Mouse (Mus musculus) MEL (cell line): Measurements from ENCODE around the gene S100a1. TPM values are rescaled to one million over a fixed set of nuclear protein-coding genes. Genes with fewer than 3 reads are reported as not detected.

Experiments
- DNase-seq: peaks from one replicate; pipeline ENCODE4 v3.0.0; 2011; ENCODE audit warnings: low read depth, low spot score
- H3K27ac ChIP-seq: 2 replicates; pipeline ENCODE4 v1.5.1; 2012; ENCODE audit warnings: low read depth, mild to moderate bottlenecking, control low read depth, low read length, moderate library complexity; ENCODE audit not compliant: control insufficient read depth
- H3K27me3 ChIP-seq, 2 experiments: fragments of 150-350 bp in 1 of 2; sonication (generic) in 1 of 2; 2 replicates each; pipeline ENCODE4 v1.6.1; 2012; ENCODE audit warnings: low read length in 2 of 2, mild to moderate bottlenecking in 2 of 2, improper control_type of control experiment in 1 of 2, moderate library complexity in 1 of 2; ENCODE audit not compliant: insufficient read depth in 2 of 2, control insufficient read depth in 1 of 2
- H3K36me3 ChIP-seq, 2 experiments: 2 replicates each; pipeline ENCODE4 v1.6.1; 2012 to 2014; ENCODE audit warnings: low read length in 2 of 2, improper control_type of control experiment in 1 of 2, inconsistent platforms in 1 of 2, mild to moderate bottlenecking in 1 of 2; ENCODE audit not compliant: insufficient read depth in 2 of 2, control insufficient read depth in 1 of 2
- H3K4me1 ChIP-seq, 2 experiments: fragments of 150-350 bp in 1 of 2; sonication (generic) in 1 of 2; 2 replicates each; pipeline ENCODE4 v1.6.1; 2012; ENCODE audit warnings: low read length in 2 of 2, improper control_type of control experiment in 1 of 2, mild to moderate bottlenecking in 1 of 2; ENCODE audit not compliant: insufficient read depth in 2 of 2, control insufficient read depth in 1 of 2
- H3K4me3 ChIP-seq, 2 experiments: fragments of 150-350 bp in 1 of 2; sonication (generic) in 1 of 2; 2 replicates each; pipeline ENCODE4 v1.5.1; 2012; ENCODE audit warnings: low read depth in 2 of 2, low read length in 2 of 2, mild to moderate bottlenecking in 2 of 2, moderate library complexity in 2 of 2, control low read depth in 1 of 2, improper control_type of control experiment in 1 of 2; ENCODE audit not compliant: control insufficient read depth in 1 of 2, insufficient read depth in 1 of 2
- H3K79me2 ChIP-seq: 2 replicates; pipeline ENCODE4 v1.6.1; 2012; ENCODE audit warnings: mild to moderate bottlenecking, low read length, moderate library complexity; ENCODE audit not compliant: control insufficient read depth, poor library complexity, insufficient read depth
- H3K9ac ChIP-seq: 2 replicates; pipeline ENCODE4 v1.6.1; 2012; ENCODE audit warnings: low read depth, mild to moderate bottlenecking, control low read depth, low read length, moderate library complexity; ENCODE audit not compliant: control insufficient read depth, poor library complexity, severe bottlenecking
- H3K9me3 ChIP-seq: fragments of 150-350 bp; sonication (generic); replicated peaks from 2 replicates; pipeline ENCODE4 v1.6.1; 2012; ENCODE audit warnings: mild to moderate bottlenecking, low read length, improper control_type of control experiment, moderate library complexity; ENCODE audit not compliant: insufficient read depth
- CTCF ChIP-seq, 3 experiments: IDR thresholded peaks in 2 of 3; conservative IDR thresholded peaks in 1 of 3; 2 replicates each; pipeline ENCODE4 v1.5.1; 2011 to 2012; ENCODE audit warnings: low read length in 3 of 3, low read depth in 2 of 3, mild to moderate bottlenecking in 2 of 3, improper control_type of control experiment in 1 of 3, inconsistent platforms in 1 of 3, mixed read lengths in 1 of 3, moderate library complexity in 1 of 3; ENCODE audit not compliant: control insufficient read depth in 1 of 3, insufficient read depth in 1 of 3, poor library complexity in 1 of 3, severe bottlenecking in 1 of 3
- JUND ChIP-seq: IDR thresholded peaks from 2 replicates; pipeline ENCODE4 v1.6.1; 2011; ENCODE audit warnings: low read depth, mild to moderate bottlenecking, improper control_type of control experiment, low read length
- MAFK ChIP-seq: IDR thresholded peaks from 2 replicates; pipeline ENCODE4 v1.6.1; 2011; ENCODE audit warnings: low read depth, mild to moderate bottlenecking, low read length, improper control_type of control experiment, borderline replicate concordance
- MEF2A ChIP-seq: IDR thresholded peaks from 2 replicates; pipeline ENCODE4 v1.6.1; 2014; ENCODE audit warnings: low read depth, mild to moderate bottlenecking, inconsistent platforms, low read length, improper control_type of control experiment; ENCODE audit not compliant: poor library complexity, insufficient replicate concordance, severe bottlenecking; ENCODE audit errors: extremely low read depth
- MXI1 ChIP-seq: IDR thresholded peaks from 2 replicates; pipeline ENCODE4 v1.6.1; 2011; ENCODE audit warnings: mild to moderate bottlenecking, low read depth, low read length, improper control_type of control experiment
- MYC ChIP-seq: IDR thresholded peaks from 2 replicates; pipeline ENCODE4 v1.6.1; 2011; ENCODE audit warnings: low read depth, mild to moderate bottlenecking, low read length, improper control_type of control experiment, moderate library complexity
- NRF1 ChIP-seq: IDR thresholded peaks from 2 replicates; pipeline ENCODE4 v1.6.1; 2014; ENCODE audit warnings: low read depth, mild to moderate bottlenecking, inconsistent platforms, low read length, improper control_type of control experiment, moderate library complexity; ENCODE audit not compliant: poor library complexity, insufficient read depth, severe bottlenecking
- POLR2A ChIP-seq, 2 experiments: IDR thresholded peaks; 2 replicates each; pipeline ENCODE4 v1.6.1; 2011 to 2012; ENCODE audit warnings: low read length in 2 of 2, mild to moderate bottlenecking in 2 of 2, control low read depth in 1 of 2, improper control_type of control experiment in 1 of 2, low read depth in 1 of 2, moderate library complexity in 1 of 2; ENCODE audit not compliant: control insufficient read depth in 1 of 2, insufficient read depth in 1 of 2, poor library complexity in 1 of 2
- RAD21 ChIP-seq: IDR thresholded peaks from 2 replicates; pipeline ENCODE4 v1.6.1; 2011; ENCODE audit warnings: mild to moderate bottlenecking, low read depth, low read length, improper control_type of control experiment
- SMC3 ChIP-seq: IDR thresholded peaks from 2 replicates; pipeline ENCODE4 v1.6.1; 2011; ENCODE audit warnings: low read depth, low read length, improper control_type of control experiment
- UBTF ChIP-seq: IDR thresholded peaks from 2 replicates; pipeline ENCODE4 v1.6.1; 2012; ENCODE audit warnings: low read depth, mild to moderate bottlenecking, inconsistent platforms, low read length, improper control_type of control experiment, moderate library complexity, borderline replicate concordance; ENCODE audit not compliant: insufficient read depth
- USF1 ChIP-seq: IDR thresholded peaks from 2 replicates; pipeline ENCODE4 v1.6.1; 2014; ENCODE audit warnings: low read depth, mild to moderate bottlenecking, inconsistent platforms, low read length, improper control_type of control experiment, moderate library complexity
- ZNF384 ChIP-seq: IDR thresholded peaks from 2 replicates; pipeline ENCODE4 v1.6.1; 2012; ENCODE audit warnings: low read depth, mild to moderate bottlenecking, inconsistent platforms, low read length, improper control_type of control experiment
- polyA plus RNA-seq, 2 experiments: library from polyadenylated mRNA; stranded (reverse) in 1 of 2; unstranded in 1 of 2; fragments of >175 nt in 1 of 2; fragments of >200 nt in 1 of 2; gene quantifications; 2 replicates each; pipeline versions ENCODE4 v1.2.1 to v1.2.4; 2012; ENCODE audit warnings: low replicate concordance in 2 of 2, low read depth in 1 of 2; ENCODE audit not compliant: insufficient read length in 2 of 2, insufficient read depth in 1 of 2, missing spikeins in 1 of 2
- total RNA-seq: library from RNA; depleted of rRNA; stranded (reverse); fragments of 300-350 nt; gene quantifications from 2 replicates; pipeline ENCODE4 v1.2.3, GENCODE M21; 2012

S100a1 gene
- total and polyA plus RNA-seq, 3 experiments: 14.4 to 22.2 TPM; not detected in 1

GRCm38 (mm10) chr3:90472213-90472612, 42.0 kb downstream of the S100a1 start (continued):
- TF ChIP-seq NRF1: no peak

DNA sequence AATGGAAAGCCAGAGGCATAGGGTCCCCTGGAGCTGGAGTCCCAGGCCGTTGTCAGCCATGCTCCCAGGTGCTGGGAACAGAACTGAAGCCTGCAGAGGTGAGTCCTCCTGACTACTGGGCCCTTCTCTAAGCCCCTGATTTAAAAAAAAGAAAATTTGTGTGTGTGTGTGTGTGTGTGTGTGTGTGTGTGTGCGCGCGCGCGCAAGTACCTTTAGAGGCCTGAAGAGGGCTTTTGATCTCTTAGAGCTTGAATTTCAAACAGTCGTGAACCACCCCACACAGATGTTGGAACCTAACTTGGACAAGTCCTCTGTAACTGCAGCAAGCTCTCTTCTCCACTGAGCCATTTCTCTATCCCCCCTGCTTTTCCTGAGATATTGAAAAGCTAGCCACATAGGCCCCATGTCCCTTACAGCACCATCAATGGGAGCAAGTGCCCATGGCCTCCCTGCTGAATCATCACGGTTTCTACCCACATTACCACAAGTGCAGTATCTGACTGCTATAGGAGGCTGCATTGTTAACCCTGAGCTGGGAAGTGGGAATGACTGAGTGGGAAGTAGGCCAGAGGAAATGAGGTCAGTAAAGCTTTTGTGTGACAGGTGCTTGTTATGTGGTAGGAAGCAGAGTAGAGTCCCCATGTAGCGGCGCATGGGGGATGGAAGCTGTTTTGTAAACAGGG, 46.4 kb downstream of the S100a1 start:
- Histone ChIP-seq H3K79me2 (no peaks in the 10 kb centered on the region), H3K27ac (no peak overlapping the region), H3K9me3 (no peaks in the 10 kb centered on the region), H3K36me3 (0 out of 4 replicates have a peak, but pooled peaks cover 0 to 2% of the 10 kb centered on the region in 2 experiments), H3K4me3 (no peak overlapping the region)
- DNase-seq: no peak
- TF ChIP-seq JUND: no peak
- no peak for TF ChIP-seq MXI1
- 0 out of 6 replicates have a peak, but pooled peaks of 1 of the 3 experiments have one; percentile 6 for TF ChIP-seq CTCF (IDR thresholded peaks at IDR 0.05 in 2 of 3, conservative IDR thresholded peaks at IDR 0.05 in 1 of 3; ENCODE audit: control insufficient read depth in 1 of 3, insufficient read depth in 1 of 3, low read depth in 2 of 3, low read length in 3 of 3, poor library complexity in 1 of 3, severe bottlenecking in 1 of 3)
- TF ChIP-seq, all 39 proteins: peak for 1
- Histone ChIP-seq H3K9ac (no peak overlapping the region), H3K4me1 (peaks cover 0 to 4% of the 10 kb centered on the region in 2 experiments; a peak in 1 of 4 replicates), H3K27me3 (peaks cover 5 to 6% of the 10 kb centered on the region in 2 experiments)

GRCm38 (mm10) chr3:90466311-90466766, 47.9 kb downstream of the S100a1 start:
- no peak overlapping the region for H3K4me3 ChIP-seq
- no peaks in the 10 kb centered on the region for H3K36me3 ChIP-seq
- no peak for DNase-seq
- no peaks in the 10 kb centered on the region for H3K9me3 ChIP-seq
- no peaks in the 10 kb centered on the region for H3K4me1 ChIP-seq
- TF ChIP-seq MAFK (no peak), MYC (no peak), RAD21 (peak; percentile 45), CTCF (IDR thresholded peaks at IDR 0.05 in 2 of 3, conservative IDR thresholded peaks at IDR 0.05 in 1 of 3; ENCODE audit: control insufficient read depth in 1 of 3, insufficient read depth in 1 of 3, low read depth in 2 of 3, low read length in 3 of 3, poor library complexity in 1 of 3, severe bottlenecking in 1 of 3) (peak in 1 of 3 experiments; percentile 43; a peak in 3 of 6 replicates), SMC3 (peak; percentile 20; the same call in 1 of the 2 replicates)
- no peaks in the 10 kb centered on the region for H3K79me2 ChIP-seq
- H3K27me3 ChIP-seq: peaks cover 8 to 10% of the 10 kb centered on the region in 2 experiments
- H3K27ac ChIP-seq: no peak overlapping the region
- no peak overlapping the region for H3K9ac ChIP-seq

GRCm38 (mm10) chr3:90465686-90466310, 48.4 kb downstream of the S100a1 start, which contains the start of gene Npr1:
Gene Npr1 (minus strand): TSS chr3:90465866.
- H3K9ac ChIP-seq: no peak within 1 kb of the TSS
- H3K27me3 ChIP-seq: peaks cover 8 to 12% of the 10 kb centered on the region in 2 experiments
- no peak within 1 kb of the TSS for H3K4me3 ChIP-seq
- H3K36me3 ChIP-seq: no peaks in the 10 kb centered on the region
- no peaks in the 10 kb centered on the region for H3K79me2 ChIP-seq
- H3K27ac ChIP-seq: no peak within 1 kb of the TSS
- TF ChIP-seq POLR2A (IDR thresholded peaks at IDR 0.05; ENCODE audit: control insufficient read depth in 1 of 2, insufficient read depth in 1 of 2, low read depth in 1 of 2, low read length in 2 of 2, poor library complexity in 1 of 2): no peak
- no peak for TF ChIP-seq UBTF
- TF ChIP-seq USF1: no peak
- TF ChIP-seq RAD21: no peak
- no peak for TF ChIP-seq MEF2A
- TF ChIP-seq ZNF384: no peak
- H3K4me1 ChIP-seq: no peaks in the 10 kb centered on the region
- DNase-seq: no peak
- H3K9me3 ChIP-seq: no peaks in the 10 kb centered on the region
